Mouse (Mus musculus) lung, embryonic 15.5 days (tissue): ENCODE data around the gene Ncor1. TPM values are rescaled to one million over a fixed set of nuclear protein-coding genes. Genes with fewer than 3 reads are reported as not detected.

Source experiments
- ATAC-seq: fragments of 200-750 bp; cut with Nextera tagmentation; 2 replicates; pipeline ENCODE4 v1.8.0; 2017; ENCODE audit warnings: moderate number of reproducible peaks, borderline replicate concordance; ENCODE audit not compliant: low FRiP score, low TSS enrichment; ENCODE audit errors: extremely low read depth
- H3K27ac ChIP-seq: fragments of 300-500 bp; sonication (generic); 2 replicates; pipeline ENCODE4 v1.5.1; 2015; ENCODE audit warnings: moderate library complexity, mild to moderate bottlenecking, inconsistent platforms
- H3K27me3 ChIP-seq: fragments of 300-500 bp; sonication (generic); 2 replicates; pipeline ENCODE4 v1.6.1; 2015; ENCODE audit warnings: inconsistent platforms
- H3K36me3 ChIP-seq: fragments of 300-500 bp; sonication (generic); 2 replicates; pipeline ENCODE4 v1.6.1; 2015; ENCODE audit warnings: inconsistent platforms
- H3K4me1 ChIP-seq: fragments of 300-500 bp; sonication (generic); 2 replicates; pipeline ENCODE4 v1.6.1; 2015; ENCODE audit warnings: inconsistent platforms
- H3K4me2 ChIP-seq: fragments of 300-500 bp; sonication (generic); 2 replicates; pipeline ENCODE4 v1.6.1; 2015; ENCODE audit warnings: inconsistent platforms, mild to moderate bottlenecking, moderate library complexity
- H3K4me3 ChIP-seq: fragments of 300-500 bp; sonication (generic); 2 replicates; pipeline ENCODE4 v1.5.1; 2015; ENCODE audit warnings: mild to moderate bottlenecking, inconsistent platforms
- H3K9ac ChIP-seq: fragments of 300-500 bp; sonication (generic); 2 replicates; pipeline ENCODE4 v1.6.1; 2015; ENCODE audit warnings: inconsistent platforms
- H3K9me3 ChIP-seq: fragments of 300-500 bp; sonication (generic); 2 replicates; pipeline ENCODE4 v1.6.1; 2016; ENCODE audit warnings: inconsistent platforms
- WGBS: fragments of 180-500 bp; shearing (Covaris S2); methylation state at CpG from one replicate; pipeline ENCODE4 v1.1.7; 2015; 5-methylcytosine and 5-hydroxymethylcytosine counted together
- polyA plus RNA-seq: library from polyadenylated mRNA; unstranded; fragments of >200 nt; fragmentation: Nextera tagmentation; extraction: Ambion mirVana; gene quantifications from 2 replicates; pipeline ENCODE4 v1.2.1, GENCODE M21; 2015

The Ncor1 gene
- polyA plus RNA-seq, 1 experiment from 2014 or later: 156 TPM

GRCm38 (mm10) chr11:62343002-62343401 lies 115.3 kb downstream of the Ncor1 start:
- Histone ChIP-seq H3K4me2 (no peak overlapping the region), H3K9ac (no peak overlapping the region), H3K27me3 (no peaks in the 10 kb centered on the region), H3K27ac (no peak overlapping the region), H3K9me3 (no peaks in the 10 kb centered on the region), H3K36me3 (peaks cover 52% of the 10 kb centered on the region), H3K4me1 (no peaks in the 10 kb centered on the region), H3K4me3 (no peak overlapping the region)
- ATAC-seq: no peak
- WGBS: 94% methylated on average over 13 of the region's 13 CpGs

- no peak for ATAC-seq
- no peaks in the 10 kb centered on the region for H3K4me1 ChIP-seq
- no peak overlapping the region for H3K4me3 ChIP-seq
- H3K9ac ChIP-seq: no peak overlapping the region
- H3K27ac ChIP-seq: no peak overlapping the region
- peaks cover 75% of the 10 kb centered on the region for H3K36me3 ChIP-seq
- no peaks in the 10 kb centered on the region for H3K27me3 ChIP-seq
- no peaks in the 10 kb centered on the region for H3K9me3 ChIP-seq
- H3K4me2 ChIP-seq: no peak overlapping the region
- 89% methylated on average over 4 of the region's 4 CpGs for WGBS
These were observed 126.1 kb downstream of the Ncor1 start for GRCm38 (mm10) chr11:62332228-62332627.

GRCm38 (mm10) chr11:62331141-62331540 lies 127.2 kb downstream of the Ncor1 start:
- H3K4me3 ChIP-seq: no peak overlapping the region
- no peak overlapping the region for H3K9ac ChIP-seq
- H3K4me2 ChIP-seq: no peak overlapping the region
- H3K27me3 ChIP-seq: no peaks in the 10 kb centered on the region
- WGBS: 83% methylated on average over 5 of the region's 5 CpGs
- no peak overlapping the region for H3K27ac ChIP-seq
- H3K36me3 ChIP-seq: peaks cover 77% of the 10 kb centered on the region
- no peaks in the 10 kb centered on the region for H3K9me3 ChIP-seq
- no peaks in the 10 kb centered on the region for H3K4me1 ChIP-seq
- no peak for ATAC-seq

DNA sequence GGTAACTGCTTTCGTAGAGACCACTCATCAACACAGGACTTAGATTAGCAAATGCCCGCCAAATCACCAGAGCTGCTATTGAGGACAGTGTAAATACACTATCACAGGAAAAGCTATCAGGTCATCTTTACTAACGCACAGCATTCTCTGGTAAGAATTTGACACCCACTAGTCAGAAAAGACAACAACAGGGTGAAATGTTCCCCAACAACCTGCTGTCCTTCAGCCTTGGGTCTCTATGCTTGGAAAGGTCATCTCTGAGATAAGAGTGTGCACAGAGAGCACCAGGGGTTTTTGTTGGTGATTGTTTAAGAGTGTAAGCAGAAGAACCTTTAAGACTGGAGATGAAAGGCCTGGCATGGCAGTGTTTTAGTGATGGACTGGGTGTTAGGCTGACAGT lies 134.7 kb downstream of the Ncor1 start:
- H3K9me3 ChIP-seq: no peaks in the 10 kb centered on the region
- H3K36me3 ChIP-seq: peaks cover 81% of the 10 kb centered on the region
- H3K4me3 ChIP-seq: no peak overlapping the region
- H3K4me2 ChIP-seq: no peak overlapping the region
- H3K4me1 ChIP-seq: no peaks in the 10 kb centered on the region
- no peak overlapping the region for H3K27ac ChIP-seq
- H3K27me3 ChIP-seq: no peaks in the 10 kb centered on the region
- 46% methylated on average over 3 of the region's 3 CpGs for WGBS
- no peak for ATAC-seq
- H3K9ac ChIP-seq: no peak overlapping the region

DNA sequence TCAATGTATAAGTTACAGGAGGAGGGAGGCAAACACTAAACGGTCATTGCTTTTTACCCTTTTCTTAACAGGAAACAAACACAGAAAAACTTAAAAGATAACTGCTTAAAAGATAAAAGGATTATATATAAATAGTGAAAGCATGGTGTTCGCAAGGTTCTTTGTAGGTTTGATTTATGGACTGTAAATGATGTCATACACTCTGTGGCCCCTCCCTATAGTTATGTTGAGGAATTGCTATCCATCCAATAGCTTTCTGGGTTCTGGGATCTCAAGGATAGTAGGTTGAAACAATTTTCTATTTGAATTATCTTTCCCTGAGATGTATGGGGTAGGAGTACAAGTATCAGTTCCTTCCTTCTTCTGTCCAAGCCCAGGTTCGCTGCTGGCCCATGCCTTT lies 138.2 kb downstream of the Ncor1 start:
- WGBS: 54% methylated on average over 3 of the region's 3 CpGs

DNA sequence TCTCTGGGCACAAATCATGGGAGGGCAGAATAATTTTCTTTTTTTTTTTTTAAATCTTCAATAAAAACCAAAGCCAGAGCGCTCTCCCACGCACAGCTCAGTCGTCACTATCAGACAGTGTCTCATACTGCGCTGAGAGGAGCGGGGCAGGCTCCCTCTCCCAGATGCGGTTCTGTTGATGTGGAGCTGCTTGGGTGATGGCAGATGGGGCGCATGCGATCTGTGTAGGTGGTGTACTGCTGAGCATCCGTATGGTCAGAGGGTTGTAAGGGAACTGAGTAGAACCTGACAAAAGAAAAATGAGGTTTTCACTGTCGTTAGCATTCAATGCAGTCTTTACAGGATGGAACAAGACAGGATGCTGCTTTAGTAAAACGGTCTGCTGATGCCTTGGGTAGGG lies 140.6 kb downstream of the Ncor1 start:
- no peak overlapping the region for H3K27ac ChIP-seq
- 73% methylated on average over 11 of the region's 11 CpGs for WGBS
- H3K4me1 ChIP-seq: no peaks in the 10 kb centered on the region
- H3K36me3 ChIP-seq: peaks cover 84% of the 10 kb centered on the region
- no peaks in the 10 kb centered on the region for H3K9me3 ChIP-seq
- no peak for ATAC-seq
- no peaks in the 10 kb centered on the region for H3K27me3 ChIP-seq
- no peak overlapping the region for H3K4me3 ChIP-seq
- H3K9ac ChIP-seq: no peak overlapping the region
- no peak overlapping the region for H3K4me2 ChIP-seq

More for the DNA sequence above, 138.2 kb downstream of the Ncor1 start:
- Histone ChIP-seq H3K4me1 (no peaks in the 10 kb centered on the region), H3K4me2 (no peak overlapping the region), H3K4me3 (no peak overlapping the region), H3K27me3 (no peaks in the 10 kb centered on the region), H3K9ac (no peak overlapping the region), H3K36me3 (peaks cover 82% of the 10 kb centered on the region), H3K27ac (no peak overlapping the region), H3K9me3 (no peaks in the 10 kb centered on the region)
- no peak for ATAC-seq

DNA sequence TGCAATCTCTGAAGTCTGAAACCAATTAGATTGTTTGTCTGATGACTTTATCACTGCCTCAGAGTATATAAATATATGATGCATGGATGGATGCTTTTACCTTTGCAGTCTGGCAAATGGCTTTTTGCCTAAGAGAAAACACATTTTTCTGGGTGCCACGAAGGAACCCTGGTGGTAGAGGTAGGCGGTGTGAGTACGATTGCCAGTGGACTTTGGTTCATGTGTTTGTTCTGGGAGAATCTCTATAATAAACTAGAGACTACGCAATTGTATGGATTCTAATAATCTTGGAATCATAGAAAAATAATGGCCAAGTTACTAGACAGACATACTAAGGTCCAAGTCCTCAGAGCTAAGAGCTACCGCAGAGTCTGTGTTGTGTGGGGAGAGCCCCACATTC lies 143.4 kb downstream of the Ncor1 start:
- no peaks in the 10 kb centered on the region for H3K4me1 ChIP-seq
- no peak for ATAC-seq

DNA sequence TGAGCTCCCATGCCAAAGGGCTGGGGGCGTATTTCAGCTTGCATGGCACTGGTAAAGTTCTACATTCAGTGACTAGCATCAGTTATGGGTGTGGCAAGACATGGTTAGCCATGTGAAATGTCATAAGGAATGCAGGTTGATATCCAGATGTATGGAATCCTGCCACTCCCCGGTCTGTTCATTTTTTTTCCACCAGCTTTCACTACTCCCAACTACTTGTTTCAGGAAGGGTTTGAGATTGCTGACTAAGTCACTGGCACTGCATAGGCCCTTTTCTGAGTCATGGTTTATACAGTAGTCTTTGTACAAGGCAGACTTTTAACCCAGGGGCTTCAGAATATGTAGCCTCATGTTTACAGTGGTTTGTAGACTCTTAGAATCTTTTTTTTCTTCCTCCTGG lies 149.0 kb downstream of the Ncor1 start:
- Histone ChIP-seq H3K4me3 (no peak overlapping the region), H3K36me3 (peaks cover 37% of the 10 kb centered on the region), H3K9ac (no peak overlapping the region), H3K27me3 (no peaks in the 10 kb centered on the region), H3K27ac (no peak overlapping the region), H3K4me2 (no peak overlapping the region), H3K4me1 (no peaks in the 10 kb centered on the region), H3K9me3 (no peaks in the 10 kb centered on the region)
- ATAC-seq: no peak
- 80% methylated on average over 2 of the region's 2 CpGs for WGBS

More for the DNA sequence above, 143.4 kb downstream of the Ncor1 start:
- Histone ChIP-seq H3K36me3 (peaks cover 68% of the 10 kb centered on the region), H3K9ac (no peak overlapping the region), H3K9me3 (no peaks in the 10 kb centered on the region), H3K4me3 (no peak overlapping the region), H3K27me3 (no peaks in the 10 kb centered on the region), H3K4me2 (no peak overlapping the region), H3K27ac (no peak overlapping the region)
- WGBS: 93% methylated on average over 5 of the region's 5 CpGs

DNA sequence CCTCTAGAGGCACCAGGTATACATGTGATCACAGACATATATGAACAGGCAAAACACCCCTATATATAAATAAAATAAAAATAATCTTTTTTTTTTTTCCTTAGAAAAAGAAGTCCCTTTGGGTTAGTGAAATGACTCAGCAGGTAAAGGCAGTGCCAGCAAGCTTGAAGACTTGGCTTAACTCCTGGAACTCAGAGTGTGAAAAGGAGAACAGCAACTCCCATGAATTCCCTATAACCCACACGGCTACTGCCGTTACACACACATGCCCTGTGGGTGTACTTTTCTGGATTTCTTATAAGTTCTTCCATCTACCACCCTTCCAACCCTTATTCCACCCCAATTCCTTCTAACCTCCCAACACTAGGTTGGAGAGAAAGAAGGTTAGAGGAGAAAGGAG lies 152.5 kb downstream of the Ncor1 start:
- no peak for ATAC-seq
- H3K4me2 ChIP-seq: no peak overlapping the region
- no peaks in the 10 kb centered on the region for H3K4me1 ChIP-seq
- H3K4me3 ChIP-seq: no peak overlapping the region
- H3K9ac ChIP-seq: no peak overlapping the region
- H3K9me3 ChIP-seq: no peaks in the 10 kb centered on the region
- H3K36me3 ChIP-seq: peaks cover 20% of the 10 kb centered on the region
- no peaks in the 10 kb centered on the region for H3K27me3 ChIP-seq
- WGBS: 92% methylated on average over 2 of the region's 2 CpGs
- H3K27ac ChIP-seq: no peak overlapping the region

DNA sequence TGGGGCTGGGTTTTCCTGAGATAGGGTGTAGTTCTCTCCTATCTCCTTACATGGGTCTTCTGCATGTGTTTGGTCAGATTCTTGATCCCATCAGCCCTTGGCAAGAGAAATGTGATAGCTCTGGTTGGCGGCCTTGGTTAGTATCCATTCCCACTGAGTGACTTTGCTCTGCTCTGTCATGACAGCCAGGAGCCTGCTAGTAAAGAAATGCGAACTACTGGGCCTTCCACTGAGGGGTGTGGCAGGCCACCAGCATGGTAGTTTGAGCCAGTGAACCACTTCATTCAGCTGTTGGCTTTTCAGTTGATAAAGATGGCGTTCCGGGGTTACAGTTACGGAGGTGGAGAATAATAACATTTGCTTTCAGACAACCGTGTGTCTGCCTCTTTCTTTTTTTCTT lies 159.5 kb downstream of the Ncor1 start:
- no peaks in the 10 kb centered on the region for H3K9me3 ChIP-seq
- WGBS: 81% methylated on average over 6 of the region's 6 CpGs
- H3K27ac ChIP-seq: no peak overlapping the region
- H3K36me3 ChIP-seq: 0 out of 2 replicates have a peak, but pooled peaks cover 3% of the 10 kb centered on the region
- no peak overlapping the region for H3K4me3 ChIP-seq
- no peak for ATAC-seq
- no peak overlapping the region for H3K9ac ChIP-seq
- H3K4me2 ChIP-seq: no peak overlapping the region
- H3K4me1 ChIP-seq: no peaks in the 10 kb centered on the region
- no peaks in the 10 kb centered on the region for H3K27me3 ChIP-seq

GRCm38 (mm10) chr11:62294121-62294520 lies 164.2 kb downstream of the Ncor1 start:
- H3K9me3 ChIP-seq: no peaks in the 10 kb centered on the region
- peaks cover 13% of the 10 kb centered on the region; the same call in 1 of the 2 replicates for H3K36me3 ChIP-seq
- H3K4me2 ChIP-seq: no peak overlapping the region
- no peaks in the 10 kb centered on the region for H3K4me1 ChIP-seq
- H3K9ac ChIP-seq: no peak overlapping the region
- H3K27ac ChIP-seq: no peak overlapping the region
- no peak overlapping the region for H3K4me3 ChIP-seq
- no peak for ATAC-seq
- WGBS: 86% methylated on average over 2 of the region's 2 CpGs
- no peaks in the 10 kb centered on the region for H3K27me3 ChIP-seq

- 90% methylated on average over 1 of the region's 1 CpGs for WGBS
- no peaks in the 10 kb centered on the region for H3K9me3 ChIP-seq
- no peak overlapping the region for H3K27ac ChIP-seq
- H3K27me3 ChIP-seq: no peaks in the 10 kb centered on the region
- H3K36me3 ChIP-seq: peaks cover 36% of the 10 kb centered on the region
- no peak overlapping the region for H3K4me3 ChIP-seq
- H3K4me2 ChIP-seq: no peak overlapping the region
- no peaks in the 10 kb centered on the region; the same call in 1 of the 2 replicates for H3K4me1 ChIP-seq
- H3K9ac ChIP-seq: no peak overlapping the region
- no peak for ATAC-seq
These were observed 170.6 kb downstream of the Ncor1 start for GRCm38 (mm10) chr11:62287700-62288099.

GRCm38 (mm10) chr11:62285020-62285419 lies 173.3 kb downstream of the Ncor1 start:
- WGBS: 85% methylated on average over 8 of the region's 8 CpGs
- Histone ChIP-seq H3K4me2 (no peak overlapping the region), H3K4me3 (no peak overlapping the region), H3K36me3 (peaks cover 31% of the 10 kb centered on the region), H3K4me1 (peaks cover 4% of the 10 kb centered on the region), H3K9ac (no peak overlapping the region), H3K27me3 (no peaks in the 10 kb centered on the region), H3K9me3 (no peaks in the 10 kb centered on the region), H3K27ac (no peak overlapping the region)
- no peak for ATAC-seq
